Mouse (Mus musculus): ENCODE results near the gene Asb1. TPM values are rescaled to one million over a fixed set of nuclear protein-coding genes. Genes with fewer than 3 reads are reported as not detected.

Gene Asb1
- polyA plus RNA-seq, 1 experiment from 2014 or later, result 10.2 TPM

GRCm38 (mm10) chr1:91606701-91607100 lies 66.4 kb downstream of the Asb1 start:
- H3K4me1 ChIP-seq (replicated peaks), result no peaks in the 10 kb centered on the region
- H3K9ac ChIP-seq, result no peak overlapping the region
- H3K27me3 ChIP-seq, result no peaks in the 10 kb centered on the region; the same call in 1 of the 2 replicates
- WGBS (ENCODE audit: insufficient replicate concordance), result 62% methylated on average over 7 of the region's 7 CpGs
- H3K9me3 ChIP-seq (replicated peaks), result no peaks in the 10 kb centered on the region
- no peak overlapping the region for H3K4me2 ChIP-seq
- no peaks in the 10 kb centered on the region for H3K36me3 ChIP-seq (replicated peaks)
- no peak overlapping the region for H3K4me3 ChIP-seq (replicated peaks)
- ATAC-seq (ENCODE audit: insufficient read depth), result no peak
- no peak overlapping the region for H3K27ac ChIP-seq (replicated peaks)

GRCm38 (mm10) chr1:91607141-91607540 lies 66.8 kb downstream of the Asb1 start:
- WGBS (ENCODE audit: insufficient replicate concordance), result 54% methylated on average over 6 of the region's 6 CpGs
- no peak for ATAC-seq (ENCODE audit: insufficient read depth)
- no peaks in the 10 kb centered on the region for H3K4me1 ChIP-seq (replicated peaks)

More at GRCm38 (mm10) chr1:91607141-91607540, 66.8 kb downstream of the Asb1 start:
- Histone ChIP-seq H3K36me3 (replicated peaks) (no peaks in the 10 kb centered on the region), H3K9me3 (replicated peaks) (no peaks in the 10 kb centered on the region), H3K4me2 (no peak overlapping the region), H3K27me3 (no peaks in the 10 kb centered on the region; the same call in 1 of the 2 replicates), H3K27ac (replicated peaks) (no peak overlapping the region), H3K9ac (no peak overlapping the region), H3K4me3 (replicated peaks) (no peak overlapping the region)

Other genes with a start within 250 kb of the Asb1 start
- gene Scly, start 242.2 kb upstream of the Asb1 start, polyA plus RNA-seq (2015; fragmentation: Nextera tagmentation; extraction: Ambion mirVana), result 27.5 and 31.2 TPM in 2 replicates
- 0.01 and 0.02 TPM in 2 replicates for gene Espnl, start 218.5 kb upstream of the Asb1 start, polyA plus RNA-seq (2015; fragmentation: Nextera tagmentation; extraction: Ambion mirVana)
- 0.13 and 0.22 TPM in 2 replicates for gene Klhl30, start 189.5 kb upstream of the Asb1 start, polyA plus RNA-seq (2015; fragmentation: Nextera tagmentation; extraction: Ambion mirVana)
- 3.2 and 4.2 TPM in 2 replicates for gene Erfe, start 174.1 kb upstream of the Asb1 start, polyA plus RNA-seq (2015; fragmentation: Nextera tagmentation; extraction: Ambion mirVana)
- 67.7 and 69.9 TPM in 2 replicates for gene Ilkap, start 141.7 kb upstream of the Asb1 start, polyA plus RNA-seq (2015; fragmentation: Nextera tagmentation; extraction: Ambion mirVana)
- 21.1 and 24.1 TPM in 2 replicates for gene Hes6, start 126.5 kb upstream of the Asb1 start, polyA plus RNA-seq (2015; fragmentation: Nextera tagmentation; extraction: Ambion mirVana)
- 2.3 and 3.3 TPM in 2 replicates for gene Per2, start 81.2 kb upstream of the Asb1 start, polyA plus RNA-seq (2015; fragmentation: Nextera tagmentation; extraction: Ambion mirVana)
- gene Traf3ip1, start 45.9 kb upstream of the Asb1 start, polyA plus RNA-seq (2015; fragmentation: Nextera tagmentation; extraction: Ambion mirVana), result 1.8 and 2.1 TPM in 2 replicates

Data from liver, embryonic 15.5 days (tissue).